Mouse (Mus musculus) olfactory bulb, adult 2 months (tissue): ENCODE data around the gene Ppm1m. TPM values are rescaled to one million over a fixed set of nuclear protein-coding genes. Genes with fewer than 3 reads are reported as not detected.
A peak's percentile ranks its signal among the peaks of the same experiment; 100 is the strongest.
"Not testable (repeated sequence)": the region's sequence is repeated elsewhere in the genome, so short reads cannot be mapped to it uniquely, and the experiment has no call there.

Source experiments
- H3K27ac ChIP-seq: fragments of 200-500 bp; 2 replicates; pipeline ENCODE4 v1.5.1; 2012; ENCODE audit warnings: low read depth, low read length; ENCODE audit not compliant: insufficient read depth
- H3K4me1 ChIP-seq: fragments of 200-500 bp; 2 replicates; pipeline ENCODE4 v1.6.1; 2012; ENCODE audit warnings: low read length; ENCODE audit not compliant: control insufficient read depth, insufficient read depth
- H3K4me3 ChIP-seq: fragments of 200-500 bp; 2 replicates; pipeline ENCODE4 v1.5.1; 2012; ENCODE audit warnings: mild to moderate bottlenecking, low read depth, low read length, moderate library complexity; ENCODE audit not compliant: insufficient read depth
- CTCF ChIP-seq: fragments of 200-500 bp; IDR thresholded peaks from 2 replicates; pipeline ENCODE4 v1.5.1; 2012; ENCODE audit warnings: low read depth, mild to moderate bottlenecking, low read length, moderate library complexity; ENCODE audit not compliant: insufficient read depth
- POLR2A ChIP-seq: fragments of 200-500 bp; IDR thresholded peaks from 2 replicates; pipeline ENCODE4 v1.6.1; 2012; ENCODE audit warnings: mild to moderate bottlenecking, low read depth, low read length, moderate library complexity; ENCODE audit not compliant: insufficient read depth
- WGBS: fragments of 180-500 bp; shearing (Covaris S2); methylation state at CpG from one replicate; pipeline ENCODE4 v1.1.7; 2018; 5-methylcytosine and 5-hydroxymethylcytosine counted together
- polyA plus RNA-seq: library from polyadenylated mRNA; stranded (reverse); fragments of >200 nt; gene quantifications from 2 replicates; pipeline ENCODE4 v1.2.4, GENCODE M21; 2012; ENCODE audit warnings: low replicate concordance; ENCODE audit not compliant: missing spikeins, insufficient read depth, insufficient read length

Ppm1m gene
- polyA plus RNA-seq, 1 experiment = not detected

- Histone ChIP-seq H3K27ac (no peak overlapping the region), H3K4me3 (no peak overlapping the region), H3K4me1 (peaks cover 5% of the 10 kb centered on the region)
- no peak for TF ChIP-seq CTCF
- no peak for TF ChIP-seq POLR2A
- WGBS = 45% methylated on average over 6 of the region's 6 CpGs
Observed at GRCm38 (mm10) chr9:106169917-106170316, 29.6 kb downstream of the Ppm1m start.

- not testable (repeated sequence) for H3K4me3 ChIP-seq, H3K27ac ChIP-seq, H3K4me1 ChIP-seq
- 70% methylated on average over 1 of the region's 1 CpGs for WGBS
Observed at GRCm38 (mm10) chr9:106169006-106169405, 30.5 kb downstream of the Ppm1m start.

GRCm38 (mm10) chr9:106167703-106168102 is 31.8 kb downstream of the Ppm1m start:
- TF ChIP-seq CTCF = no peak
- TF ChIP-seq POLR2A = no peak
- H3K4me1 ChIP-seq = no peaks in the 10 kb centered on the region
- H3K27ac ChIP-seq = no peak overlapping the region
- H3K4me3 ChIP-seq = no peak overlapping the region
- 47% methylated on average over 1 of the region's 1 CpGs for WGBS

DNA sequence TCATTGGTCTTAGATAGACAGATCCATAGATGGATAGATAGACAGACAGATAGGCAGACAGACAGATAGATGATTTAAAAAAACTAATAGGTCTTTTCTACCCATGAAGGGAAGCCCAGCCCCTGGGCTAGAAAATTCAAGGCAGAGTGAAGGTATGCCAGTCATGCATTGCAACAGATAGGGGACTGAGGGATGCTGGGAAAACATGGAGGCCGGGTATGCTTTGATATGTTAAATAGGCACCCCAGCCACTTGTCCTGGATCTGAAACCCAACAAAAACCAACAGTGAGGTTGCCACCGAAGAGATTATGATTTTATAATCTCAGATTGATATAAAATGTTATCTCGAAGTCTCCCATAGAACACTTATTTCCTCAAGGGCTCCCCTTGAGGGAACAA is 32.3 kb downstream of the Ppm1m start:
- TF ChIP-seq CTCF = no peak
- no peak for TF ChIP-seq POLR2A
- Histone ChIP-seq H3K4me3 (no peak overlapping the region), H3K27ac (no peak overlapping the region), H3K4me1 (no peaks in the 10 kb centered on the region)
- 79% methylated on average over 3 of the region's 3 CpGs for WGBS

- TF ChIP-seq POLR2A (no peak), CTCF (no peak)
- WGBS = 80% methylated on average over 2 of the region's 2 CpGs
- no peak overlapping the region for H3K27ac ChIP-seq
- no peak overlapping the region for H3K4me3 ChIP-seq
- H3K4me1 ChIP-seq = no peaks in the 10 kb centered on the region
Observed at GRCm38 (mm10) chr9:106166709-106167108, 32.8 kb downstream of the Ppm1m start.

GRCm38 (mm10) chr9:106160426-106160825 is 39.1 kb downstream of the Ppm1m start:
- TF ChIP-seq POLR2A (no peak), CTCF (no peak)
- H3K4me3 ChIP-seq = no peak overlapping the region
- no peak overlapping the region for H3K27ac ChIP-seq
- H3K4me1 ChIP-seq = no peaks in the 10 kb centered on the region
- 33% methylated on average over 5 of the region's 5 CpGs for WGBS

DNA sequence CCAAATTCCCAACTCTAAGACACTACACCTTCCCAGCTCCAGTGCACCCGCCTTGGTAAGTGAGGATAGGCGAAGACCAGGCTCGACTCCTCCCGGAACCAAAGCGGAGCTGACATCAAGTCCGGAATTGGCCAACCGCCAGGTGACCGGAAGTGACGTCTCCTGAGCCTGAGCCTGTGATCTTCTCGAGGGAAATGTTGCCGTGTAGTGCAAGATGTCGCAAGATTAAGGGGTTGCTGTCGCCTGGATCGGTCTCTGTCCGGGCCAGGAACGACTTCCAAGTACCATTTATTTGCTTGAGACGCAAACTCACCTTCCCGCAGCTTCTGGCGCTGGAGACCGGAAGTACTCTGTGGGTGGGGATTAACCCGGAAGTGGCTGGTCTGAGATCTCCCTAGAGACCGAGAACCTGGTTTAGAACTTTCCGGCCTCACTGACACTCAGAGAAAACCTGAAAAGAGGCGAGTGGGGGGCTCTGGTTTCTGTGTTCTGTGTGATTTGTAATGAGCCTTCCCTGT is 39.7 kb downstream of the Ppm1m start:
- under 1% methylated on average over 24 of the region's 24 CpGs for WGBS
- peak overlapping the region; percentile 99 for H3K27ac ChIP-seq
- no peak for TF ChIP-seq CTCF
- TF ChIP-seq POLR2A = 0 out of 2 replicates have a peak, but pooled peaks have one; percentile 30
- H3K4me3 ChIP-seq = peak overlapping the region; percentile 79
- no peaks in the 10 kb centered on the region for H3K4me1 ChIP-seq

- TF ChIP-seq CTCF (no peak), POLR2A (no peak)
- no peak overlapping the region for H3K4me3 ChIP-seq
- no peak overlapping the region for H3K27ac ChIP-seq
- WGBS = 77% methylated on average over 9 of the region's 9 CpGs
- H3K4me1 ChIP-seq = no peaks in the 10 kb centered on the region
Observed at GRCm38 (mm10) chr9:106159237-106159636, 40.3 kb downstream of the Ppm1m start.

GRCm38 (mm10) chr9:106158037-106158491 is 41.5 kb downstream of the Ppm1m start, which contains the start of gene Glyctk:
Gene Glyctk (minus strand): TSS chr9:106158138.
- H3K4me1 ChIP-seq = no peaks in the 10 kb centered on the region
- H3K27ac ChIP-seq = no peak within 1 kb of the TSS
- no peak for TF ChIP-seq CTCF
- no peak for TF ChIP-seq POLR2A
- H3K4me3 ChIP-seq = no peak within 1 kb of the TSS
- 52% methylated on average over 6 of the region's 6 CpGs for WGBS

DNA sequence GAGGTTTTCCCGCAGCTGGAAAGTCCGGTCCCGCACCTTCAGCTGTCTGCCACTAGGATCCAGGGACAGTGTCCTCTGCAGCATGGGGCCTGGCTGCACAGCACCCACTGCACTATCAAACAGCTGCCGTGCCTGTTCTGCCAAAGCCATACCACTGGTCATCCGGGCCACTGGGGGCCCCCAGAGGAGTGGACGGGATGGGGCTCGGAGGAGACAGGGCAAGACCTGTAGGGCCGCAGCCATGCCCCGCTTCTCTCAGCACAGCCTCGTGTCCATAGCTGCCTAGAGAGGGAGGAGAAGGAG is 42.0 kb downstream of the Ppm1m start:
- WGBS = 82% methylated on average over 10 of the region's 10 CpGs
- Histone ChIP-seq H3K4me1 (no peaks in the 10 kb centered on the region), H3K4me3 (no peak overlapping the region), H3K27ac (no peak overlapping the region)
- TF ChIP-seq CTCF = no peak
